Mouse (Mus musculus): Measurements from ENCODE around the gene Rnf26. TPM values are rescaled to one million over a fixed set of nuclear protein-coding genes. Genes with fewer than 3 reads are reported as not detected.

The Rnf26 gene
- total RNA-seq, 1 experiment from 2014 or later: 7.2 TPM

DNA sequence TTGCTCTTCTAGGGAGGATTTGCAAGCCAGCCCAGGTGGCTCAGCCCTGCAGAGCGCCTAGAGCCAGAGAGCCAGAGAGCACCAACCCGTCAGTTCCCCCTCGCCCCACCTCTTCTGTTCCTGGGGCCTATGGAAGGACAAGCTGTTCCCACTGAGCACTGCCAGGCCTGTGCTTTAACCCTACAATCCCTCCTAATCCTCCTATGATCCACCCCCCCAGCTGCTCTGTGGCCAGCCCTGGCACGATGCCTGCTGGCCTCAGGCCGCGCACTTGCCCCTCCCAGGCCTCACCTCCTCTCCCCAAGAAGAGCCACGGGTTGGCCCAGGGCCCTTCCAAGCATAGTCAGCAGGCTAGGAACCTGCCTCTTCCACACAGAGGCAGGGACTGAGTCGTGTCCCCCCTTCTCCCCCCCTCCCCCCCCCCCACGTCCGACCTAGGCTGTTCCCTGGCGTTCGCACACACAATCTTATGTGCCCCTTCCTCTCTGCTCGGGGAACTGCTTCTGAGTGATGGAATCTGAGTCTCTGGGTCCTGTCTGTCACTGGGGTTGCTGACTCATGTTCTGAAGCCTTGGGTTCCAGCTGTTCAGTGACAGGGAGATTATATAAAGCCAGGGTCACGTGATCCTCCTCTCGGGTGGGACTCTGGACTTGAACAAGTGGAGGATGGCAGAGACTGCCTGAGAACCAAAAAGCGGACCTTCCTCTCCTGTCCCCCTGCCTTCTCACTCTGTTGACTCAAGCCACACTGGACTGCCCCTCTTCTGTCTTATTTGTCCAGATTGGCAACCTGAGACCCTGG lies 34.2 kb downstream of the Rnf26 start:
- no peak for ATAC-seq (ENCODE audit: extremely low read depth, insufficient number of reproducible peaks, low FRiP score, poor library complexity, severe bottlenecking)

DNA sequence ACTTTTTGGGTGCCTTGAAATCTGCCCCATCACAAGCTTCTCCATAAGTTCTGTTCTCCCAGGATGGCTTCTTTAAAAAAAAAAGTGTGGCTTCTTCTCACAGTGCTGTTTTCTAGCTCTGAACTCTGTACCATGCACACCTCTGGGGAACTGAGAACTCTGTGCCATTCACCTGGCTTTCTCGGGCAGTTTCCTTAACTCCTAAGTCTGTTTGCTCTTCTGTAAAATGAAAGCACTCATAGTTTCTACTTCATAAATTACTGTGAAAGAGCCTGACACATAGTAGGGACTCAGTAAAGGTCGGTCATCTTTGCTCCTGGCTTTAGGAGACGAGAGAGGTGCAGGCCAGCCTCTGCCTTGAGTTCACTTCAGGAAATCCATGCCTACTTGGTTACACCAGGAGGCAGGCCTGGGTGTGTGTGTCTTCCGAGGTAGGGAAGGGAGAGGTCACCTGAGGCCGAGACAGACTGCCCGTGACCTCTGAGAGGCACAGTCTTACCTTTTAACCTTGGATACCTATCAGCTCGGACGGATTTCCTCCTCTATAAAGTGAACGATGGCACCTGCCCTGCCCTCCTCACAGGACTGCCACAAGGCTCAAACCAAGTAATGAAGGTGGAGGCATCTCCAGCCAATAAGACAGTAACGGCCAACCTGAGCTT lies 35.0 kb downstream of the Rnf26 start:
- ATAC-seq (ENCODE audit: extremely low read depth, insufficient number of reproducible peaks, low FRiP score, poor library complexity, severe bottlenecking): no peak

DNA sequence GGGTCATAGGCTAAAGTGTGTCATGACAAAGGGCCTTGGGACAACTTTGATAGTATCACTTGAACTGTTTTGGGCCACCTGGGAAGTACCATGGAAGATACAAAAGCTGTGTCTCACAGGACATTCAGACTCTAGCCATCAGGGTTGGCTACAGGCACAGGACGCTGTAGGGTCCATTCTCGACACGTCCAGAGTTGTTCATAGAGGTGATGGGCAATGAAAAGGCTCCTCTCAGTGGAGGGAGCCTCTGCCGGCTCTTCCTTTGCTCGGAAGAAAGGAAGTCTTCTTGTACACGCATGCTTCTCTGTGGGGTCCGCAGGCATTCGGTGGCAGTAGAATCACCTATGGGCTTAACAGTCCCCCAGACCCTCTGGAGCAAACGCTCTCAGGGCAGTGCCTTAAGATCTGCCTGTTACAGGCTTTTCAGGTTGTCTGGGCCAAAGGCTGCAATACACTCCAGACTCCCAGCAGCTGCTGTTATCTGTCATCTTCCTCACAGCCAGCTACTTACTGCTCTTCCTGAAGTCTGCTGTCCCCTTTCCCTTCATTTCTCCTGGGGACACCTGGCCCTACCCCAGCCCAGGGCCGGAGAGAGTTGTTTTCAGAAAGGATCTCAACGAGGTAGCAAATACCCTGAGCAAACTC lies 35.9 kb downstream of the Rnf26 start:
- no peak for ATAC-seq (ENCODE audit: extremely low read depth, insufficient number of reproducible peaks, low FRiP score, poor library complexity, severe bottlenecking)

DNA sequence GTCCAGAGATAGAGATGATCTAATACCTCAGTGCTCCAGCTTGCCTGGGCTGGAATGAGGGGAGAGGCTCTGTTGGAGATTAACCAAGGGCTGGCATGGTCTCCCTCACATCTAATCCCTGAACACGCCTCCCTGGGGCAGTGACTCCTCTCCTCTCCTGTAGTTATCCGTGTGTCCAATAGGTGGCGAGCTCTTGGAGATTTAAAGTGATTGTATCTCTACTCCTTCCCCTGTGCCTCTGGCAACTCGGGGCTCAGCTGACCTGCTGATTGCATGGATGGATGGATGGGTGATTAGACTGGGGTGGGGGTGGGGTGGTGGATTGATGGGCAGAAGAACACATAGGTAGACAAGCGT lies 36.6 kb downstream of the Rnf26 start:
- ATAC-seq (ENCODE audit: extremely low read depth, insufficient number of reproducible peaks, low FRiP score, poor library complexity, severe bottlenecking): peak; percentile 60; the same call in 1 of the 2 replicates

DNA sequence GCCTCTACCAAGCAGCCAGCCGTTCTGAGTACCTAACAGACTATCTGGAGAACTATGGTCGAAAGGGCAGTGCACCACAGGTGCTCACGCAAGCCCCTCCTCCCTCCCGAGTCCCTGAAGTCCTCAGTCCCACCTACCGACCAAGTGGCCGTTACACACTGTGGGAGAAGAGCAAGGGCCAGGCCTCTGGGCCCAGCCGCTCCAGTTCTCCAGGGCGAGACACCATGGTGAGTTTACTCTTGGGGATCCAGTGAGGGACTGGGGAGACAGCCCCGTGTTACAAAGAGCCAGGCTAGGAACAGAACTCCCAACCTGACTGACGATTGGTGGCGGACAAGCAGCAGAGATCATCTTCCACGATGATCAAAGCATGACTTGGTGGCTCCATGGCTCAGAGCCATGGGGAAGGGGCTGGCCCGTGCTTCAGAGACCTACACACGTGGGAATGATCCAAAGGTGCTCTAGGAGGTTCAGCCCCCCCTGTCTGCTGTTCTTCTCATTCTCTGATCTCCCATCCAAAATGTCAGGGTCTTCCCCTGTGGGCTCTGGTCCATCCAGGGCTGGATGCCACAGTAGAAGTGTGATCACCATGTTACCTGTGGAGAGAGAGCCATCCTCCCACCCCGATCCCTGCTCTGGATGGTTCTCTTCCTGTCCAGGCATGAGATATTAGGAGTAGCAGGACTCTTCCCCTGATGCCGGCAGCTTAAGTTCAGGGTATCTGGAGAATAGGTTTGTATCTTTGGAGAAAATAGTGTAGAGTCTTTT lies 37.1 kb downstream of the Rnf26 start:
- no peak for ATAC-seq (ENCODE audit: extremely low read depth, insufficient number of reproducible peaks, low FRiP score, poor library complexity, severe bottlenecking)

DNA sequence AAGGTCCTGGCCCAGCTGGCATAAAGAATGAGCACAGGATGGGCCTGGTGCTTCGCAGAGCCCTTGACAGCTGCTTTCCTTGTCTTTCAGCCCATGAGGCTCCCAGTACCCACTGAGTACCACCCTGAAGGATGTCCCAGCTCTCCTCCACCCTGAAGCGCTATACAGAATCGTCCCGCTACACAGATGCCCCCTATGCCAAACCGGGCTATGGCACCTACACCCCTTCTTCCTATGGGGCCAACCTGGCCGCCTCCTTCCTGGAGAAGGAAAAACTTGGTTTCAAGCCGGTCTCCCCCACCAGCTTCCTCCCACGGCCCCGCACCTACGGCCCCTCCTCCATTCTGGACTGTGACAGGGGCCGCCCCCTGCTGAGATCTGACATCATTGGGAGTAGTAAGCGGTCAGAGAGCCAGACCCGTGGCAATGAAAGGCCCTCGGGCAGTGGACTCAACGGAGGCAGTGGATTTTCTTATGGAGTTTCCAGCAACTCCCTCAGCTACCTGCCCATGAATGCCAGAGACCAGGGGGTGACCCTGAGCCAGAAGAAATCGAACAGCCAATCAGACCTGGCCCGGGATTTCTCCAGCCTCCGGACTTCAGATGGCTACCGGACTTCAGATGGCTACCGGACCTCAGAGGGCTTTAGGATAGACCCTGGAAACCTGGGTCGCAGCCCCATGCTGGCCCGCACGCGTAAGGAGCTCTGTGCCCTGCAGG lies 37.9 kb downstream of the Rnf26 start:
- no peak for ATAC-seq (ENCODE audit: extremely low read depth, insufficient number of reproducible peaks, low FRiP score, poor library complexity, severe bottlenecking)

DNA sequence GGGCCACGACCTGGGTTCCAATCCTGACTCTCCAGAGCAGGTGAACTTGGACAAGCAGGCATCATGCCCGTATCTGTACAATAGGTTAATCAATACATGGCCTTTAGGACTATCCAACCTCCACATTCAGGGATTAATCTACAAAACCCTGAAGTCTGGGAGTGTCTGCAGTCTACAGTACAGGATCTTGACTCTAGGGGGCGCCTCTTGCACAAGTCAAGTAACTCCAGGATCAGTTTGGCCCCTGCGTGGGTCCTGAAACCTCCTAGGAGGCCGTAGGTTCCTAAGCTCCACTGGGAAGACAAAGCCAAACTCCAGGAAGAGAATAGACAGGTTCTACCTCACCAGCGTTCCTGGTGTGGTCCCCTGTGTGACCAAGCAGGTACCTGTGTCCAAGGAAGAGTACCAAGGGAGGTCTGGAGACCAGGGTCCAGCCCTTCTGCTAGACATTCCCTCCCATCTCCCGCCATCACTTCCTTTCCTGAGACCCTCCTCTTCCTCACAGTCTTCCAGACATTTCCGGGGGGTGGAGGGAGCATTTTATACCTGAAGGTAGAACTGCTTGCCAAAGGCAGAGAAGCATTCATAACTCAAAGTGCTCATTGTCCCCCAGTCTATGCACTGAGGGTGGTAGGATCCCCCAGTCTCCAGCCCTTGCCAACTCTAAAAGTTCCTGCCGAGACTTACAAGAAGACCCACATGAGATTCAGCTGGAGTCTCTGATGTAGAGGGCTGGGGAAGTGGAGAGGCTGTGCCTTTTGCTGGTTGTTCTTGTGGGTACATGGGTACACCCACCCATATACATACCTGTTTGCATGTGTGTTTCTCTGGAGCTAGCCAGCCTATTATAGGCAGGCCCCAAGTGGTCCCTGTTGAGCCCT lies 38.7 kb downstream of the Rnf26 start:
- ATAC-seq (ENCODE audit: extremely low read depth, insufficient number of reproducible peaks, low FRiP score, poor library complexity, severe bottlenecking): no peak

DNA sequence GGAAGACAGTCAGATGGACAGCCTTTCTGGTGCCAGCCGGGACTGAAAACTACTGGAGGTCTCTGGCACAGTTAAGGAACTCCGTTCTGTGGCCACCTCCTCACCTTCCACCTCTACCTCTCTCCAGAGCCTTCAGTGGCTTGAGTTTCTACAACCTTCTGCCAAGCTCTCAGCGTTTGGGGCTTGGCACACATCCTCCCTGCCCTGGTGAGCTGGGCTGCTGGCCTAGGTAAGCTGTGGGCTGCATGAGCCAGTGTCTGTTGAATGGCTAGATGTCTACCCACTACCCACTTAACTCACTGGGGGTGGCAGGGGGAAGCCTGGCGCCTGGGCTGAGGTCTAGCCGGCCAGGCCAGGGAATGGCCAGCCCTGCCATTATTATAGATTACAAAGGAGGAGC lies 40.2 kb downstream of the Rnf26 start:
- no peak for ATAC-seq (ENCODE audit: extremely low read depth, insufficient number of reproducible peaks, low FRiP score, poor library complexity, severe bottlenecking)

DNA sequence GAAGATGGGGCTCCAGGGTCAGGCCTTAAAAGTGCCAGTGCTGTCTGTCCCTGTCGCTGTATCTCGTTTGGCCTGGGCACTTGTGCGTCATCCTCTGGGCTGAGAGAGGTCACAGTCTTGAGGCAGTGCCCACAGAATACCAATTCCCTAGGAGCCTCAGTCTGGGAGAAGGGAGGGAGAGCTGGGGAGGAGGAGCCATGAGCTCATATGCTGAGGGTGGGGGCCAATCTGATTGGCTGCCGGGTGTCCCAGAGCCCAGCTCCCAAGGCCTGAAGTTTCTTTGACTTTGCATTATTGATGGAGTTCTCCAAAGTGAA lies 40.8 kb downstream of the Rnf26 start:
- no peak for ATAC-seq (ENCODE audit: extremely low read depth, insufficient number of reproducible peaks, low FRiP score, poor library complexity, severe bottlenecking)

DNA sequence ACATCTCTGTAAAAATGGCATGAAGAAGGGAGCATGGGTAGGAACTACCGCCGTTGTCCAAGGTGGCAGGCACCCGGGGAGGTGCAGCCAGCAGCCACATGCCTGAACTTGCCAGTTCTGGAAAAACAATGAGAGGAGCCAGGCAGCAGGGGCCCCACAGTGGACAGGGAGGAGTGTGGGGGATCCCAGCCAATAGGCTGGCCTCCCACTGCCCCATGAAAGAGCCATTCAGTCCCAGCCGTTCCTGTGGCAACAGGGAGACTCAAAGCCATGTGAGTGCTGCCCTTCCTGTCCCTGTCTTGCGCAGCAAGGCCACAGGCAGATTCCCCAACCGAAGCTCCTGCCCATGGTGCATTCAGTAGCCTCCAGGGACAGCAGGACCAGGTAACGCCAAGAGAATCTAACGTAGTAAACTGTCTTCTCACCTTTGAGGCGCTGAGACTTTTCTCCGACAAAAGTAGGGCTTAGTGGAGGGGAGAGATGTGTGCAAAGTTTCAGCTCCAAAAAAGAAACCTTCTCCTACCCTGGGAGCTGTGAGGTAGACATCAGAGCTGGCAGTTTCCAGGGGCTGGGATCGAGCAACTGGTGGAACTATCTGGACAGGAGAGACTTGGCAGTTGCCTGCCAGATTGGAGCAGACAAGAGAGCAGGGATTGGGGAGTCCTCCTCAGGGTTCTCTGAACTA lies 41.3 kb downstream of the Rnf26 start:
- no peak for ATAC-seq (ENCODE audit: extremely low read depth, insufficient number of reproducible peaks, low FRiP score, poor library complexity, severe bottlenecking)

DNA sequence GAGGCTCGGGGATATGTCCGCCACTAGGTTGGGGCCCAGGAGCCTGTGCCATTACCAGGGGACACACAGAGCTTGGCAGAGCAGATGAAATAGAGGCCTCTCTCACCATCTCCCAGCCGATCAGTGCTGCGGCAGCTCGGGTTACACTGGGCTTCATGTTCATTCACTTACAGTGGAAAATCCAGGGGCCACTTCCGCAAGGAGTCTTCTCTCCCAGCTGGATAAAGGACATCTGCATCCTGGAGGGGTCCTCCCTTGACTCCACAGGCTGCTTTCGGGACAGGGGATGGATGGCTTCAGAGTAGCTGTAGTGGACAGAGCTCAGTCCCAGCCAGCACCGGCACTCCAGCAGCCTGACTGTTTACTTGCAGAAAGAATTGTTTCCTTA lies 42.5 kb downstream of the Rnf26 start:
- no peak for ATAC-seq (ENCODE audit: extremely low read depth, insufficient number of reproducible peaks, low FRiP score, poor library complexity, severe bottlenecking)

DNA sequence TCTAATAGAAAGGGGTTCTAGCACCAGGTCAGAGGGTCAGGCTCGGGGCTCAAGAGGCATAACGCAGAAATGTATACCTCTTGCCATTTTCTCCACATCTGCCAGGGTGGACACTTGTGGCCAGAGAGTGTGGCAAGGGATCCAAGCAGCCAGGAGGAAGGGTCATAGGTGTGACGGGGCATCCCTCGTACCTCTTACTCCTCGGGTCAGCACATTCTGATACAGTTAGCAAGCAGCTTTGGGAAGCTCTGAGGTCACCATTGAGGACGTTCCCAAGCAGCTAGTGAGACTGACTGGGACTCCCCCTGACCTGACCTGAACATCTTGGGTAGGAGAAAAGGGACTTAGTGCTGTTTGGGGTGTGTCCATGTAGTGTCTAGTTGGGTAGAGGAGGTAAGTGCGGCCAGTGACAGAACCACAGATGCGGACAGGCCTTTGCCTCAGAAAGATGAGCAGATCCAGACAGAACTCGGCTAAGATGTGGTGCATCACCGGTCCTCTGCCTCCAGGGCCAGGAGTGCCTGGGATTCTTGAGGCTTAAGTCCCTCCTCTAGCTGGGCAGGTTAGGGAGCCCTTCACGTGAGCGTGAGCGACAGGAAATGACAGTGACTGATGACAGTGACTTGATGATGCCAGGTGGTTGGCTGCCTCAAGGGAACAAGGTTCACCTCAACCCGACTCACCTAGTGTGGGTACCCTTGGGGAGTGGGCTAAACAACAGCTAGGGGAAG lies 43.0 kb downstream of the Rnf26 start:
- ATAC-seq (ENCODE audit: extremely low read depth, insufficient number of reproducible peaks, low FRiP score, poor library complexity, severe bottlenecking): no peak

DNA sequence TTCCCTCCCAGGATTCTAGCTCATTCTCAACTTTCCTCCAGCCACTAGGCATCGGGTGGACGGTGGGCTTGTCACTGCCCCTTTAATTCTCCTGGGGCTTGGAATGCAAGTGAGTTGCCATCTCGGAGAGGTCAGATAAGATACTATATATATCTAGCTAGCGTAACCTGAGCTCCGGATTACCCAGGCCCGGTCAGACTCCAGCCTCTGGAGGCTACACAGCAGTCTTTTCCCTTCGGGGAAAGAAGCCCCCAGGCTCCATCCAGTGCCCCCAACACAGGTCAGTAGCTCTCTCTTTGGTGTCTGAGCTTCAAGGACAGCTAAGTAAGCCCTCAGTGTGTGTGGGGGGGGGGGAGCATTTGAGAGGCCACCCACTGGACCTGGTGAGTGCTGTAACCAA lies 44.1 kb downstream of the Rnf26 start:
- ATAC-seq (ENCODE audit: extremely low read depth, insufficient number of reproducible peaks, low FRiP score, poor library complexity, severe bottlenecking): no peak

DNA sequence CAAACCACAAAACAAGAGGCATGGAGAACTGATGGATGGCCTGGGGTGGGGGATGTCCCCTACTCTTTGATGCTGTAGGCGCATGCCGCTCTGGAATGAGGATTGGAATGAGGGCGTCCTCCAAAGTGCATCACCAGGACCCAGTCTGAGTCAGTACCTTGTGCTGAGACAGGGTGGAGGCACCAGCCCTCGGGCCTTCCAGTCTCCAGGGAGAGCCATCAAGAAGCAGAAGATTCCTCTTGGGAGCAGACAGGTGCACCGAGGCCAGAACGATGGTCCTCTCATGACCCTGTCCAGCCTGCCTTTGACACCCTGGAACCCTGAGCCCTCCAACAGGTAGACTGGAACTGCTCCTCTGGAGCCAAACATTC lies 45.4 kb downstream of the Rnf26 start:
- no peak for ATAC-seq (ENCODE audit: extremely low read depth, insufficient number of reproducible peaks, low FRiP score, poor library complexity, severe bottlenecking)

DNA sequence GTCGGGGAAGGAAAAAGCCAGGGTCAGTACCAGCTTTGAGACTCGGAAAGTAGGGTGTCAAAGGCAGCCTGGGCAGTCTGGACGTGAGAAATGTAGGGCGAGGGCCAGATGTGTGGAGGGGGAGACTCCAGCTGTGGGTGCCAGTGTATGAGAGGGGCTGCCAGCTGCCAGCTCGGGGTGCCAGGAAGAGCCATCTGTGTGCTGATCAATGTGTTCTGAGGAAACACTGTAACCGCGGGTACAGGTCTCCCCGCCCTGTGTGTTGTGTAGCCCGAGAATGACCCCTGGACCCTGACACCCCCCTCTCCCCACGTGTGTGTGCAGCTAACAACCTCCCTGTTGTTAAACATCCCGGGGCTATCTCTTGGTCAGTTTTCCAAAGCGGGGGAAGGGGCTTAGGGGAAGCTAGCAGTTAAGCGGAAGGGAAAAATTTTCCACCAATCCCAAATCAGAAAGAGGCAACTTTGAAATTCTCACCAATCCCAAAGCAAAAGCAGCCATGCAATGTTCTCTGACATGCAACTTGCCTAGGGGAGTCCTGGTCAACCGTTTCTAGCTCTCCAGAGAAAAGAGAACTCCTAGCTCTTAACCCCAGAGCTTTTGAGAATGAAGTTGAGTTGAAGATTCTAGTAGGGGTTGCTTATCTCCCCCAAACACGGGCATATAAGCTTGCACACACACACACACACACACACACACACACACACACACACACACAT lies 45.9 kb downstream of the Rnf26 start:
- ATAC-seq (ENCODE audit: extremely low read depth, insufficient number of reproducible peaks, low FRiP score, poor library complexity, severe bottlenecking): no peak

DNA sequence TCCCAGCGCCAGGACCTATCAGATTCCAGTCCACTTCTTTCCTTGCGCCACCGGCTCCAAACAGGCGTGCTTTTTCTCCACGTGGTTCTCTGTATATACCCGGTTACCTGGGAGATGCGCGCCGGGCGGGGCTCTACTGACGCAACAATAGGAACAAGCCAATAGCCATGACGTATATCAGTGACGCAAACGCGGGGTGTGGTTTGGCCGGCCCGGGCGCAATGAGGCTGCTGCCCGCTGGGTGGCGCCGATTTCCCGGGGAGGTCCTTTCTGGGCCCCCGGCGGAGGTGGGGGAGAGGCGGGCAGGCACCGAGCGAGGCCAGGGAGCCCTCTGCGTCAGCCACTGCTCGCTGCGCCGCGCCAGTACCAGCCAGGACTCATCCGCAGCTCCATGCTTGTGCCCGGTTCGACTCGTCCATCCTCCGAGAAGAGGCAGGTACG lies 46.5 kb downstream of the Rnf26 start, which contains the start of gene Usp2:
Gene Usp2 (plus strand): TSS at position 237 of the 441 bp plus-strand sequence.
- peak; percentile 94 for ATAC-seq (ENCODE audit: extremely low read depth, insufficient number of reproducible peaks, low FRiP score, poor library complexity, severe bottlenecking)

Data from neutrophil, adult 5-6 weeks (primary cell).